Mouse (Mus musculus) adrenal gland, postnatal 36 days (tissue): ENCODE results near the gene Sirt6. TPM values are rescaled to one million over a fixed set of nuclear protein-coding genes. Genes with fewer than 3 reads are reported as not detected.
"Not testable (repeated sequence)": the region's sequence is repeated elsewhere in the genome, so short reads cannot be mapped to it uniquely, and the experiment has no call there.

ENCODE experiments used
- DNase-seq, 2 experiments: peaks; one replicate each; pipeline ENCODE4 v3.0.0; 2021; ENCODE audit warnings: mixed read lengths in 1 of 2
- long read RNA-seq, 2 experiments: library from polyadenylated mRNA; stranded (forward); transcript quantifications; one replicate each; pipeline ENCODE4 v2.0.0; 2021; ENCODE audit warnings: borderline sequencing depth in 2 of 2
- total RNA-seq, 2 experiments: library from RNA; stranded (reverse); gene quantifications; 2 replicates each; pipeline ENCODE4 v1.2.3; 2021

The Sirt6 gene
- total RNA-seq = 10 to 100 TPM; 17.6 to 20.8 TPM
- long read RNA-seq, experiment 1, transcript Sirt6-201 (8 exons, 1,891 nt) = major isoform, 11 of 18 reads
- long read RNA-seq, experiment 1, partial matches to known transcripts = 3 of 18 reads
- long read RNA-seq, experiment 1, other reads (novel, unspliced or antisense) = 4 of 18 reads
- long read RNA-seq, experiment 2, transcript Sirt6-201 (8 exons, 1,891 nt) = major isoform, 6 of 10 reads
- long read RNA-seq, experiment 2, partial matches to known transcripts = 4 of 10 reads
- long read RNA-seq, experiment 2, other reads (novel, unspliced or antisense) = 0 of 10 reads

GRCm38 (mm10) chr10:81626994-81627835 lies at the start of gene Sirt6:
Gene Sirt6 (minus strand): TSS chr10:81627797.
- peak; percentile 93 to 94 for DNase-seq

- DNase-seq = no peak
Observed at GRCm38 (mm10) chr10:81656174-81656573, 28.6 kb upstream of the Sirt6 start.

GRCm38 (mm10) chr10:81655178-81655577 lies 27.6 kb upstream of the Sirt6 start:
- DNase-seq = no peak

- DNase-seq = peak; percentile 86 to 89
Observed at GRCm38 (mm10) chr10:81648803-81649775, 21.5 kb upstream of the Sirt6 start, which contains the start of gene Gm10778. Gene Gm10778 (plus strand): TSS chr10:81649059.

- peak; percentile 57 to 68 for DNase-seq
Observed at GRCm38 (mm10) chr10:81646015-81646555, 18.5 kb upstream of the Sirt6 start.

GRCm38 (mm10) chr10:81645391-81645790 lies 17.8 kb upstream of the Sirt6 start:
- no peak for DNase-seq

GRCm38 (mm10) chr10:81644716-81645115 lies 17.1 kb upstream of the Sirt6 start:
- no peak for DNase-seq

- no peak for DNase-seq
Observed at GRCm38 (mm10) chr10:81644162-81644561, 16.6 kb upstream of the Sirt6 start.

- DNase-seq = peak; percentile 97 to 98
Observed at GRCm38 (mm10) chr10:81643449-81644055, 16.0 kb upstream of the Sirt6 start.

GRCm38 (mm10) chr10:81642648-81643448 lies 15.3 kb upstream of the Sirt6 start:
- DNase-seq = no peak

GRCm38 (mm10) chr10:81641978-81642647 lies 14.5 kb upstream of the Sirt6 start:
- no peak for DNase-seq

GRCm38 (mm10) chr10:81641566-81641965 lies 14.0 kb upstream of the Sirt6 start:
- no peak for DNase-seq

- DNase-seq = not testable (repeated sequence)
Observed at GRCm38 (mm10) chr10:81640825-81641224, 13.2 kb upstream of the Sirt6 start.

- no peak for DNase-seq
Observed at GRCm38 (mm10) chr10:81638101-81638500, 10.5 kb upstream of the Sirt6 start.

GRCm38 (mm10) chr10:81636338-81636737 lies 8.7 kb upstream of the Sirt6 start:
- DNase-seq = no peak

- DNase-seq = peak; percentile 88 to 93
Observed at GRCm38 (mm10) chr10:81633253-81634099, 5.9 kb upstream of the Sirt6 start.

GRCm38 (mm10) chr10:81628390-81628789 lies 793 bp upstream of the Sirt6 start, which contains the start of gene Ankrd24:
Gene Ankrd24 (plus strand): TSS chr10:81628540.
- DNase-seq = no peak

GRCm38 (mm10) chr10:81627836-81628220 lies 231 bp upstream of the Sirt6 start:
- no peak for DNase-seq
